Mouse (Mus musculus): Measurements from ENCODE around the gene Med28. TPM values are rescaled to one million over a fixed set of nuclear protein-coding genes. Genes with fewer than 3 reads are reported as not detected.

The Med28 gene
- polyA plus RNA-seq, 1 experiment from 2014 or later = 243 TPM

DNA sequence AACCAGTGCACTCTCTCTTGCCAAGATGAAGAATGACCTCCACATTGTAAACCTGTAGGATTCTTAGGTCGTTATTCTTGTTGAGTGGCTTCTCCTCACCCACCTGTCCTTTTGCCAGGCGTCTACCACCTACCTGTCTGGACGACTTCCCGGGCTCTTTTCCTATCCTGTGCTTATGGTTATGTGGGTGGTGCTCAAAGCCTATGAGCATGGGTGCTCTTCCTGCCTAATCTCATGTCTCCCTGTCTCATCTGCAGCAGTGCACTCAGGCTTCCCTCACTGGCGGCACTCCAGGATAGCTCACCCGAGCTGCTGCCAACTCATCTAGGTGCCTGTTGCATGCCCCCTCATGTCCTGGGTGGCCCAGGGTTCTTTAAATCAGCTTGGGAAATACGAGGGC lies 42.4 kb upstream of the Med28 start:
- Histone ChIP-seq H3K27ac (ENCODE audit: low read depth) (no peak overlapping the region), H3K27me3 (ENCODE audit: insufficient read depth, low read length) (no peaks in the 10 kb centered on the region), H3K4me3 (ENCODE audit: low read depth, low read length) (no peak overlapping the region), H3K36me3 (ENCODE audit: insufficient read depth) (no peaks in the 10 kb centered on the region), H3K4me1 (ENCODE audit: insufficient read depth) (no peaks in the 10 kb centered on the region), H3K9ac (no peak overlapping the region), H3K9me3 (ENCODE audit: low read depth, low read length) (no peaks in the 10 kb centered on the region), H3K4me2 (no peak overlapping the region)
- WGBS = 74% methylated on average over 7 of the region's 7 CpGs
- no peak for TF ChIP-seq CTCF (IDR thresholded peaks at IDR 0.05; ENCODE audit: low read depth)
- ATAC-seq (ENCODE audit: insufficient read depth) (no peak), DNase-seq (no peak)

DNA sequence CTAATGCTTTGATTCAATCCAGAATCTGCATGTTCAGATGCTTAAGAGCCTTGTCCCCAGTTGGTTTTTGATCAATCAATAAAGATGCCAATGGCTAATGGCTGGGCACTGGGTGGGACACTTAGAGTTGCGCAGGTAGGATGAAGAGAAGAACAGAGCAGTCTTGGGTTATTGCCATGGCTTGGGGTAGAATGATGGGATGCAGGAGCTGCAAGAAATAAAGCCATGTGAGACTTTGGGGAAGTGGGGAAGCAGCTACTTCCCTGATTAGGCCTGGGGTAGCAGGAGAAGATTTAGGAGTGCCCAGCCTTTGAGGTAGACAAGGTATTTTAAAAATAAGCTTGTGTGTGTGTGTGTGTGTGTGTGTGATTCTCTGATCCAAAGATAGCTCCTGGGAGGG lies 40.0 kb upstream of the Med28 start:
- no peak overlapping the region for H3K4me2 ChIP-seq
- no peak for DNase-seq
- H3K4me3 ChIP-seq (ENCODE audit: low read depth, low read length) = no peak overlapping the region
- no peaks in the 10 kb centered on the region for H3K4me1 ChIP-seq (ENCODE audit: insufficient read depth)
- H3K9ac ChIP-seq = no peak overlapping the region
- WGBS = 83% methylated on average over 1 of the region's 1 CpGs
- no peaks in the 10 kb centered on the region for H3K27me3 ChIP-seq (ENCODE audit: insufficient read depth, low read length)
- H3K27ac ChIP-seq (ENCODE audit: low read depth) = no peak overlapping the region
- H3K9me3 ChIP-seq (ENCODE audit: low read depth, low read length) = no peaks in the 10 kb centered on the region
- H3K36me3 ChIP-seq (ENCODE audit: insufficient read depth) = no peaks in the 10 kb centered on the region
- ATAC-seq (ENCODE audit: insufficient read depth) = no peak
- no peak for TF ChIP-seq CTCF (IDR thresholded peaks at IDR 0.05; ENCODE audit: low read depth)

DNA sequence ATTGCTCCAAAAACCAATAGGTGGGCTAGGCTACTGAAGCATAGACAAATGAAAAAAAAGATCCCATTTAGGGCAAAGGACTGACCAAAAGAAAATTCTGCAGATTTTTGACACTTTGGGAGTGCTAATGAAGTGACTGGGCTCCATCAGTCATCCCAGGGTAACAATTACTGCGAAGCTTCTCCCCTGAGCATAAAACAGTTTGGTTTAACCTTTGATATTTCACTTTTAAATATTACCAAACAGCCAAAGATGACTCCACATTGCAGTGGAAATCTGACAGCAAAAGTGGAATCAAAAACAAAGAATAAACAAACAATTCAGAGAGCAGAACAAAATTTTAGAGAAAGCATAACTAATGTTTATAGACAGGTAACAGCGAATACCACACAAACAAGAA lies 38.9 kb upstream of the Med28 start:
- H3K27ac ChIP-seq (ENCODE audit: low read depth) = no peak overlapping the region
- no peak overlapping the region for H3K4me2 ChIP-seq
- no peaks in the 10 kb centered on the region for H3K4me1 ChIP-seq (ENCODE audit: insufficient read depth)
- no peak overlapping the region for H3K4me3 ChIP-seq (ENCODE audit: low read depth, low read length)
- no peaks in the 10 kb centered on the region for H3K36me3 ChIP-seq (ENCODE audit: insufficient read depth)
- H3K9ac ChIP-seq = no peak overlapping the region
- H3K9me3 ChIP-seq (ENCODE audit: low read depth, low read length) = no peaks in the 10 kb centered on the region
- ATAC-seq (ENCODE audit: insufficient read depth) (no peak), DNase-seq (no peak)
- no peaks in the 10 kb centered on the region for H3K27me3 ChIP-seq (ENCODE audit: insufficient read depth, low read length)
- no peak for TF ChIP-seq CTCF (IDR thresholded peaks at IDR 0.05; ENCODE audit: low read depth)
- WGBS = 78% methylated on average over 2 of the region's 2 CpGs

DNA sequence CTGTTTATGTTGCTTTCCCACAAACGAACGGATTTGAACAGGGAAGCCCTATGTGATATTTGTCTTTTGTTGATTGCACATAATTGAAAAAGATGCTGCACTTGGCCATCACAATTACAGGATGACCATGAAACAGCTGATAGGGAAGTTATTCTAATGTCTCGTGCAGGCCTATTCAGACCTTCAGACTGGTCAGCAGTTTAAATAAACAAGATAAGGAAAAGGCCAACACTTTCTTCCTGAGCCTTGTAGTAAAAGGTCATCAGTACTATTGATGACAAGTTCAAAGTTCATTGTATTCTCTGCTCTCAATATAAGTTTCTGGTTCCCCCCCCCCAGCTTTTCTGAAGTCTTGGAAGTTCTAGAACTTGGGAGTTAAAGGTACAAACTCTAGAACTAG lies 37.4 kb upstream of the Med28 start:
- no peak overlapping the region for H3K4me3 ChIP-seq (ENCODE audit: low read depth, low read length)
- ATAC-seq (ENCODE audit: insufficient read depth) = no peak
- no peak for TF ChIP-seq CTCF (IDR thresholded peaks at IDR 0.05; ENCODE audit: low read depth)
- no peaks in the 10 kb centered on the region for H3K36me3 ChIP-seq (ENCODE audit: insufficient read depth)
- H3K27ac ChIP-seq (ENCODE audit: low read depth) = no peak overlapping the region
- no peak for DNase-seq
- H3K27me3 ChIP-seq (ENCODE audit: insufficient read depth, low read length) = no peaks in the 10 kb centered on the region
- no peak overlapping the region for H3K9ac ChIP-seq
- no peaks in the 10 kb centered on the region for H3K9me3 ChIP-seq (ENCODE audit: low read depth, low read length)
- WGBS = 48% methylated on average over 3 of the region's 3 CpGs
- H3K4me2 ChIP-seq = no peak overlapping the region
- H3K4me1 ChIP-seq (ENCODE audit: insufficient read depth) = no peaks in the 10 kb centered on the region

DNA sequence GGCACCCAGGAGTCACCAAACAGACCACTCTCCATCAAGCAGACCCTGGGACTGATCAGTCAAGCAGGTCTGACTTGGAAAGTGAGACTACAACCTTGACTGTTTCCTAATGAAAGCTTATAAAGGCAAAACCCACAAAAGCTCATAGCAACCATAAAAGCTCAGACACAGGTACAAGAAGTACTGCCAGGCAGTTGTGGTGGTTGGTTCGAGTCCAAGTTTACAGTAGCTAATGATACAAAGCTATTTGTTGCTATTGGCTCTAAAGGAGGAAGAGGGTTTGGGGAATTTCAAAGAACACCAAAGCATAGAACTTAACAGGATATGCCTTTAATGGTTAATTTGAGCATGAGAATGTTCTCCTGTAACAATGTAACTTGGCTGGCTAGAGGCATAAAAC lies 36.4 kb upstream of the Med28 start:
- no peak overlapping the region for H3K4me3 ChIP-seq (ENCODE audit: low read depth, low read length)
- no peaks in the 10 kb centered on the region for H3K27me3 ChIP-seq (ENCODE audit: insufficient read depth, low read length)
- no peak overlapping the region for H3K4me2 ChIP-seq
- whole genome bisulfite sequencing = 71% methylated on average over 1 of the region's 1 CpGs
- no peak overlapping the region for H3K27ac ChIP-seq (ENCODE audit: low read depth)
- DNase-seq = no peak
- no peak for TF ChIP-seq CTCF (IDR thresholded peaks at IDR 0.05; ENCODE audit: low read depth)
- H3K9ac ChIP-seq = no peak overlapping the region
- H3K36me3 ChIP-seq (ENCODE audit: insufficient read depth) = no peaks in the 10 kb centered on the region
- H3K9me3 ChIP-seq (ENCODE audit: low read depth, low read length) = no peaks in the 10 kb centered on the region
- no peaks in the 10 kb centered on the region for H3K4me1 ChIP-seq (ENCODE audit: insufficient read depth)
- no peak for ATAC-seq (ENCODE audit: insufficient read depth)

DNA sequence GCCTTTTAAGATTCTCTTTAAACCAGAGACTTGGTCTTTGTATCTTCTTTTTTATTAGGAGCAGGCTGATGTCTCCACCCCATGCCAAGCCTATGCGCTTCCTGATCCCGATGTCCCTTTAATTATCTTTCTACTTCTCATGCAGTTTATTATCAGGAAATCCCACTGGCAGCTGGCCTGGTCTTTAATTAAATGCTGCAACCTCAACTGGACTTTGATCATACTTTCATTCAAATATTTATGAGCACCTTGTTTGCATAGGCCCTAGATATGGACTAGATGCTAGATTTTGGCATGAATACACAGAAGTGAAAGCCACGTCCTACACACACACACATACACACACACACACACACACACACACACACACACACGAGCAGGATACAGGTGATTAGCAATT lies 28.3 kb upstream of the Med28 start:
- 64% methylated on average over 4 of the region's 4 CpGs for WGBS
- DNase-seq (no peak), ATAC-seq (ENCODE audit: insufficient read depth) (no peak)

DNA sequence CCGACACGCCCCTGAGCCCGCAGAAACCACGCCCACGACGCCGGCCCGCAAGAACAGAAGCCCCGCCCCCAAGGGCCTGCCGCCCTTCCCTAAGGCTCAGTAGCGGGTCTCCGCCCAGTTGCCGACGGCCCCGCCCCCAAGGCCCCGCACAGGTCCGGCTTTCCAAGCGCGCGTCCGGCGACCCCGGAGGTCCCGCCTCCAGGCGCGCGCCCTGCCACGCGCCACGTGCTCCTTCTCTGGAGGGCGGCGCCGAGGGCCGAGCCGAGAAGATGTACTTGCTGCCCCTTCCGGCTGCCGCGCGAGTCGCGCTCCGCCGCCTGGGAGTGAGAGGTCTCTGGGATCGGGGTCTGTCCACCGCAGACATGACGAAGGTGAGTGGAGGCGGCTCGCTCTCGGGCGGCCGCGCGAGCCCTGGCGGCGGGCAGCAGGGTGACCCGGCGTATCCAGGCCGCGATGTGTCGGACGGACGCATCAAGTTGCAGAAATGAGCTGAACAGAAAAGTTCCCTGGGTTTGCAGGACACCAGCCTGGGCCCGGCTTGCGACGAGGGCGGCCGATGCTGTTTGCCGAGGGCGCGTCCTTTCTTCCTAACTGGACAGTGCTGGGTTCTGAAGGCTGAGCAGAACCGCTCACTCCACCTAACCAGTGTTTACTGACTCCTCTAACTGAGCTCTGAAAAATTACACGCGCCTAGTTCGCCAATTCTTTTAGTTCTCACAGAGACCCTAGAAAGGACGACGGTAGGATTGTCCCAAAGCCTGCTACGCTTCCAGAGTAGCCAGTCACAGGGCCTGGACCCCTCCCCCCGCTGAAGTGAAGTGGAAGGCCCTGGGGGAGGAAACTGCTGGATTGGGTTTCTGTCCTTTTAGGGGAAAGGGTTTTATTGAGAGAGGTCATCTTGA lies 26.6 kb upstream of the Med28 start, which contains the start of gene Lap3:
Lap3 (plus strand) TSS at position 184 of the 902 bp plus-strand sequence.
- WGBS = under 1% methylated on average over 78 of the region's 78 CpGs
- TF ChIP-seq CTCF (IDR thresholded peaks at IDR 0.05; ENCODE audit: low read depth) = peak; percentile 44; the same call in 1 of the 2 replicates
- peak within 1 kb of the TSS; percentile 77 for H3K4me3 ChIP-seq (ENCODE audit: low read depth, low read length)
- no peaks in the 10 kb centered on the region for H3K9me3 ChIP-seq (ENCODE audit: low read depth, low read length)
- H3K9ac ChIP-seq = peak within 1 kb of the TSS; percentile 70
- peak within 1 kb of the TSS; percentile 82 for H3K27ac ChIP-seq (ENCODE audit: low read depth)
- no peaks in the 10 kb centered on the region for H3K27me3 ChIP-seq (ENCODE audit: insufficient read depth, low read length)
- H3K36me3 ChIP-seq (ENCODE audit: insufficient read depth) = peaks cover 32% of the 10 kb centered on the region
- peak within 1 kb of the TSS; percentile 87 for H3K4me2 ChIP-seq
- H3K4me1 ChIP-seq (ENCODE audit: insufficient read depth) = no peaks in the 10 kb centered on the region
- DNase-seq (peak; percentile 100), ATAC-seq (ENCODE audit: insufficient read depth) (peak; percentile 97)

More for the DNA sequence above, 28.3 kb upstream of the Med28 start:
- no peak overlapping the region for H3K4me2 ChIP-seq
- no peak for TF ChIP-seq CTCF (IDR thresholded peaks at IDR 0.05; ENCODE audit: low read depth)
- no peak overlapping the region for H3K27ac ChIP-seq (ENCODE audit: low read depth)
- no peak overlapping the region for H3K9ac ChIP-seq
- no peaks in the 10 kb centered on the region for H3K9me3 ChIP-seq (ENCODE audit: low read depth, low read length)
- no peaks in the 10 kb centered on the region for H3K27me3 ChIP-seq (ENCODE audit: insufficient read depth, low read length)
- H3K4me1 ChIP-seq (ENCODE audit: insufficient read depth) = no peaks in the 10 kb centered on the region
- peaks cover 15% of the 10 kb centered on the region for H3K36me3 ChIP-seq (ENCODE audit: insufficient read depth)
- no peak overlapping the region for H3K4me3 ChIP-seq (ENCODE audit: low read depth, low read length)
